Mouse (Mus musculus) activated CD4-positive, CD25-positive, alpha-beta regulatory T cell, adult 4 months (primary cell): ENCODE measurements around the gene Cpne9. TPM values are rescaled to one million over a fixed set of nuclear protein-coding genes. Genes with fewer than 3 reads are reported as not detected.

Source experiments
- ATAC-seq: one replicate; pipeline ENCODE4 v1.8.0; 2017
- polyA plus RNA-seq, 2 experiments: library from polyadenylated mRNA; unstranded; fragments of 100-300 nt; shearing (Covaris generic); gene quantifications; one replicate each; pipeline ENCODE4 v1.2.1; 2017

The Cpne9 gene
- polyA plus RNA-seq, 2 experiments from 2014 or later, result 0.08 to 0.20 TPM

DNA sequence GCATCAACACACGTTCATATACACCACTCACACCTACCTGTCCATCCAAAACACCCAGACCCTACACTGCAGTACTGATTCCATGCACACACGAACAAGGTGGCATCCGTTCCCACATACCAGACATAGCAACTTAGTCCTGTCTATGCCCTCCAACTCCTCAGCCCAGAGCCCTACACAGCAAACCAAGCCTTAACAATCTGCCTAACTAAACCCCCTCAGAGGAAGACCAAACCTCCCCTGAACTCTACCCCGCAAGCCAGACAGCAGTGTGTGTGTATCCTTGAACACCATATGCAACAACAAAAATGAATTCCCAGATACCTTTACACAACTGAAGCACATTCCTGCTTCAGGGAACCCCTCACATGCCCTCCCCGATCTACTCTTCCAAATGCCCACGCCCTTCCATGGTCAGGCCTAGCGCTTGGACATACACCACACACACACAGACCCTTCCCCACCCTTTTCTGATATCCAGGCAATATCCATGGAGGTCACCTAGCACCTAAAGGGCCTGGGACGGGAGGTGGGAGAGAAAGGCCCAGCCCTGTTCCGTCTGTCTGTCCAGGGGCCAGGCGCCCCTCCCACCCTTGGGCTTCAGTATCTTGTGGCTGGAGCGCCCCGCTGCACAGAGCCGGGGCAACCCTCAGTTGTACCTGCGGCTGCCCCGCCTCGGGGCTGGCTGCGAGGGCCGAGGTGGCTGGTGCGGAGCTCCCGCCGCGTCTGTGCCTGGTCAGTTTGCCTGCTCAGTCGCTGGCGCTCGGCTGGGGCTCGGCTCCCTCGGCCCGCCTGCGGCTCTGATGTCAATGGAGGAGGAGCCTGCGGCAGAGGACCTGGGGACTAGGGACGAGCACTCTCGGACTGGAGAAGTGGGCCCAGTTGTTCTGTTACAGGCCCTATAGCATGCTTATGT is 61.3 kb downstream of the Cpne9 start, which contains the start of gene Camk1:
TSS of gene Camk1 (minus strand) at position 808 of the 916 bp plus-strand sequence.
- no peak for ATAC-seq

DNA sequence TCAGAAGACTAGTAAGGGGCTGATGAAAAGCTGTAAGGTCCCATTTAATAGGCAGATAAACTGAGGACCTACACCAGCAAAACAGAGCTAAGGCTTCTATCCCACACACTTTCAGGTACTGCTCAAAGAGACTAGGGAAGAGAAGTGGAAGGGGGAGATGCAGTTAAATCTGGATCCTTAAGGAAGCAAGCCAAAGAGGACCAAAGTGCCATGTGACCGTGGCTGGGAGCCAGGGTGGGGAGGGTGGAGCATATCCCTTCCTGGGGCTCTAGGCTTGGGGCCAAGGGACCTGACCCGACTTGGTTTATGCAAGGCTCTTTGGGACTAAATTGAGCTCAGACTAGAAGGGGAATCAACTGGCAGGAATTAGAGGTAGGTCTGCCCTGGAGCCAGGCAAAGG is 62.2 kb downstream of the Cpne9 start:
- ATAC-seq, result no peak

DNA sequence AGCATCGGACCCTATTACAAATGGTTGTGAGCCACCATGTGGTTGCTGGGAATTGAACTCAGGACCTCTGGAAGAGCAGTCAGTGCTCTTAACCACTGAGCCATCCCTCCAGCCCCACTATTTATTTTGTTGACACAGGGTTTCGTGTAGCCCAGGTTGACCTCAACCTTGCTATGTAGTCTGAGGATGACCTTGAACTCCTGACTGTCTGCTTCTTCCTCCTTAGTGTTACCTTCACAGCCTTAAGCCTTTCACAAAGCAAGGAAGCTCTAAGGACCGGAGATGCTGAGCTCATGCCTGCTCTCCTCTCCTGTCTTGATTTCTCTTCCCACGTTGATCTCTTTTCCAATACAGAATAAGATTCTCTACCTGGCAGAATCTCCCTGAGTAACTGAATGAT is 64.8 kb downstream of the Cpne9 start:
- ATAC-seq, result no peak

DNA sequence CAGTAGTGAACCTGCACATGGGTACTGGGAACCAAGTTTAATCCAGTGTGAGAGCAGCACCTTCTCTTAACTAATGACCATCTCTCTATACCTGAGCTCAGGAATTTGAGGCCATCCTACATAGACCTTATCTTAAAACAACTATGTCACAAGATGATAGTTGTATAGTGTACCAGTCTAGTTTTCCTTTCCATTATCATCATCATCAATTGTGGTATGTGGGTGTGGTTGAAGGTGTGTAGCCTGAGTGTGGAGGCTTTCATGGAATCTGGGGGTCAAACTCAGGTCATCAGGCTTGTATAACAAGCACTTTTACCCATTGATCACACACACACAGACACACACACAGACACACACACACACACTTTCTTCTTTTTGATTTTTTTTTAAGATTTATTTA is 68.4 kb downstream of the Cpne9 start:
- ATAC-seq, result no peak

DNA sequence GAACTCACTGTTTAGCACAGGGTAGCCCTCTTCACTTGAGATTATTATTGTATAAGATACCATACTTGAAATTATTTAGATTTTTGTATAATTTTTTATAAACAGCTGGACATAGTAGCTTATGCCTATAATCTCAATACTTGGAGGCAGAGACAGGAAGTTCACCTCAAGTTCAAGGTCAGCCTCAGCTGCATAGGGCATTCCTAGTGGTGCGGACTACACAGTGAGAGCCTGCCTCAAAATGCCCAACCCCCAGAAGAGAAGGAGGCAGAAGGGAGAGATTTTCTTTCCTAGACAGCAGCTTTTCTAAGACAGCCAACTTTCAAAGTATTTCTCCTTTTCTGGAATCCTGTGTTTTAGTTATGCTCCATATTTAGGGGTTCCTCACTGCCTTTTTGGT is 69.1 kb downstream of the Cpne9 start:
- ATAC-seq, result no peak

DNA sequence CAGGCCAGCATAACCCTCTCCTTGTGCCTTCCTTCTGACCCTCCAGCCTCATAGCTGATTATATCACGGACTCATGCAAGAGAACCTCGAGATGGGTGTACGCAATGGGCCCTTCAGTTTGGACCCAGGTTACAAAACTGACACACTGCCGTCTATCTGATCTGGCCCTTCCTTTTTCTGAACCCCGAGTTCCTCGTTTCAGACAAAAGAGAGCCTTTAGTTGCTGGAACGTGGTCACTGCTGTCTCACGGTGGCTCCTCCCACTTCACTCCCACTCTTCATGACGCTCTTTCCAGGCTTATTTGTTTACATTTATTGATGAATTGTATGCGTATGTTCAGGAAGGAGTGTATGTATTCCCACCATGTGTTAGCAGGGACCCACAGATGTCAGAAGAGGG is 69.5 kb downstream of the Cpne9 start:
- ATAC-seq, result no peak

DNA sequence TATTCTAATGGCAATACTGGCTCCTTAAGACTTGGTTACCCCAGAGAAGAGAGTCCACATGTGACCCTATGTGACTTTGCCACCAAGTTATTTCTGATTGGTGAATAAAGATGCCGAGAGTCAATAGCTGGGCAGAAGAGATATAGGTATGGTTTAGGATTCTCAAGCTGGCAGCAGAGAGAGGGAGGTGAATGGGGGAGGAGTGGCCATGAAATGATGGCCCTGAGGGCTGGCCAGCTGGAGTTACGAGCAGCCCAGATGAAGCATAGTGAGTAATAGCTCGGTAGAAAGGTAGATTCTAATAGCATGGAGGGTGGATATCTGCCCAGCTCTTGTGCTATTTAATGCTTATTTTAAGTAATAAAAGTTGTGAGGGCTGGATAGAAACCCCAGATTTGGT is 70.7 kb downstream of the Cpne9 start:
- ATAC-seq, result no peak

DNA sequence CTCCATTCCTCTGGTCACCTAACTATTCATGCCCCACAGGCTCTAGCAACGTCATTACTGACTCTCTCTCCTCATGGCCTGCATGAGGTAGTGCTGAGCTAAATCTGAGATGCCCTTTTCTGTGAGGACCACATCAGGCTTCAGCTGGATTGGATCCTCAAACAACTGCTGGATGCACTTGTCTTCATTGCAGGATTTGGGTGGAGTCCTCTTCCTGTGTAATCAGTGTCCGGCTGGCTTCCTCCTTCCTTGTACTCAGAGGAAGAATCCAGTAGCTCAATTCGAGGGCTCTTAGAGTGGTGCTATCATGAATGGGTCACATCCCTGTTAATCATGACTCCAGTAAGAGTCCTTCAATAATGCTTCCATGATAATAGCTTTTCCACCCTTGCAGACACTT is 71.6 kb downstream of the Cpne9 start:
- no peak for ATAC-seq

Other genes with a start within 250 kb of the Cpne9 start
- 10 to 100 TPM; 88.0 to 94.9 TPM for gene Thumpd3, start 236.1 kb upstream of the Cpne9 start, polyA plus RNA-seq
- gene Setd5, start 204.9 kb upstream of the Cpne9 start, polyA plus RNA-seq, result 10 to 100 TPM; 31.1 to 33.0 TPM
- gene Lhfpl4, start 86.9 kb upstream of the Cpne9 start, polyA plus RNA-seq, result 1 to 10 TPM in 1 of 2 experiments, not detected in 1; 1.2 TPM
- 10 to 100 TPM; 15.1 to 16.7 TPM for gene Mtmr14, start 44.5 kb upstream of the Cpne9 start, polyA plus RNA-seq
- gene Brpf1, start 24.8 kb downstream of the Cpne9 start, polyA plus RNA-seq, result 10 to 100 TPM; 10.6 to 11.2 TPM
- 10 to 100 TPM; 14.1 to 23.2 TPM for gene Ogg1, start 44.7 kb downstream of the Cpne9 start, polyA plus RNA-seq
- gene Camk1, start 61.7 kb downstream of the Cpne9 start, polyA plus RNA-seq, result 1 to 10 TPM; 1.5 to 1.6 TPM
- gene Tada3, start 95.6 kb downstream of the Cpne9 start, polyA plus RNA-seq, result 10 to 100 TPM; 32.8 to 49.4 TPM
- 100 to 1,000 TPM; 658 to 920 TPM for gene Arpc4, start 95.8 kb downstream of the Cpne9 start, polyA plus RNA-seq
- gene Ttll3, start 107.0 kb downstream of the Cpne9 start, polyA plus RNA-seq, result 10 to 100 TPM; 10.6 to 15.3 TPM
- gene Rpusd3, start 137.0 kb downstream of the Cpne9 start, polyA plus RNA-seq, result 10 to 100 TPM in 1 of 2 experiments, 1 to 10 TPM in 1; 5.4 to 18.7 TPM
- not detected for gene Cidec, start 153.5 kb downstream of the Cpne9 start, polyA plus RNA-seq
- gene Jagn1, start 160.3 kb downstream of the Cpne9 start, polyA plus RNA-seq, result 10 to 100 TPM; 40.7 to 68.9 TPM
- under 1 TPM; 0.97 TPM for gene Il17re, start 176.2 kb downstream of the Cpne9 start, polyA plus RNA-seq
- not detected for gene Il17rc, start 189.1 kb downstream of the Cpne9 start, polyA plus RNA-seq
- 1 to 10 TPM; 2.7 to 8.0 TPM for gene Creld1, start 201.0 kb downstream of the Cpne9 start, polyA plus RNA-seq
- under 1 TPM in 1 of 2 experiments, not detected in 1; 0.20 TPM for gene Prrt3, start 219.6 kb downstream of the Cpne9 start, polyA plus RNA-seq
- 10 to 100 TPM; 57.7 to 61.8 TPM for gene Emc3, start 249.3 kb downstream of the Cpne9 start, polyA plus RNA-seq
- 1 to 10 TPM; 4.4 to 7.2 TPM for gene Fancd2, start 249.4 kb downstream of the Cpne9 start, polyA plus RNA-seq